Mouse (Mus musculus): ENCODE data around the gene Ntm. TPM values are rescaled to one million over a fixed set of nuclear protein-coding genes. Genes with fewer than 3 reads are reported as not detected.

Gene Ntm
- polyA plus RNA-seq, 1 experiment from 2014 or later: 0.66 TPM

- 10% methylated on average over 5 of the region's 5 CpGs for WGBS (ENCODE audit: insufficient replicate concordance)
- Histone ChIP-seq H3K4me1 (replicated peaks) (no peaks in the 10 kb centered on the region), H3K9ac (no peak overlapping the region)
Observed at GRCm38 (mm10) chr9:29771870-29772269, 191.1 kb downstream of the Ntm start.

DNA sequence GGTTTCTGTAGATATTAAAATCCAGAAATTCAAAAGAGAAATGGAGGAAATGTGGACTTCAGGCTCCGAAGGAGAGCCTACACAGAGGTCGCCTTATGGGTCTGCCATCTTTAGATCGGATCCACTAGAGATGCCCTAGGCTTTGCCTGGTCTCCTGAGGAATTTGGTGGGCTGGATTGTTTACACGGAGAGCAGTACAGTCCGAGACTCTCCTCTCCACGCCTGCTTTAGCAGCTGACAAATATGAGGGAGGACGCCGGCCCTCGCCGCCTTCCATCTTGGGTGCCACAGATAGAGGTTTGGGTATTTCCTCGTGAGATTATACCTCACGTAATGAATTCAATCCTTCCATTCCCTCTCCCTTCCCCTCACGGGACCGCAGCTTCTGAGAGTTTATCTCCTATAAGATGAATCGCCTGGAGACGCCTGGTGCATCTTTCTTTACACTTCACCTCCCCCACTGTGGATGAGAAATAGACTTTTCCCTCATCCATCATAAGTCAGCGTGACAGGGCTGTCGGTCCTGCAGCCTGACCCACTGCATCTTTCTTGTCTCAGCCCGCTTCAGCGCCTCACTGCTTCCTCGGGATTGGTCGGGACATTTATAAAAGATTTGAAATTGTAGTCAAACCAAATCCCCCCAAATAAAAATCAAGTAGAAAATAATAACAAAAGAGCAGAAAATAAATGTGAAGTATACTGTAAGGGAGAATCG, 191.7 kb downstream of the Ntm start:
- Histone ChIP-seq H3K9ac (no peak overlapping the region), H3K36me3 (replicated peaks) (no peaks in the 10 kb centered on the region), H3K27me3 (no peaks in the 10 kb centered on the region), H3K27ac (replicated peaks) (no peak overlapping the region), H3K9me3 (replicated peaks) (no peaks in the 10 kb centered on the region), H3K4me3 (replicated peaks) (no peak overlapping the region), H3K4me2 (no peak overlapping the region), H3K4me1 (replicated peaks) (no peaks in the 10 kb centered on the region)
- 56% methylated on average over 23 of the region's 23 CpGs for WGBS (ENCODE audit: insufficient replicate concordance)
- ATAC-seq (ENCODE audit: insufficient read depth): no peak

More at GRCm38 (mm10) chr9:29771870-29772269, 191.1 kb downstream of the Ntm start:
- no peaks in the 10 kb centered on the region for H3K9me3 ChIP-seq (replicated peaks)
- no peak overlapping the region for H3K27ac ChIP-seq (replicated peaks)
- H3K27me3 ChIP-seq: no peaks in the 10 kb centered on the region
- no peak overlapping the region for H3K4me2 ChIP-seq
- no peaks in the 10 kb centered on the region for H3K36me3 ChIP-seq (replicated peaks)
- H3K4me3 ChIP-seq (replicated peaks): no peak overlapping the region
- ATAC-seq (ENCODE audit: insufficient read depth): no peak

DNA sequence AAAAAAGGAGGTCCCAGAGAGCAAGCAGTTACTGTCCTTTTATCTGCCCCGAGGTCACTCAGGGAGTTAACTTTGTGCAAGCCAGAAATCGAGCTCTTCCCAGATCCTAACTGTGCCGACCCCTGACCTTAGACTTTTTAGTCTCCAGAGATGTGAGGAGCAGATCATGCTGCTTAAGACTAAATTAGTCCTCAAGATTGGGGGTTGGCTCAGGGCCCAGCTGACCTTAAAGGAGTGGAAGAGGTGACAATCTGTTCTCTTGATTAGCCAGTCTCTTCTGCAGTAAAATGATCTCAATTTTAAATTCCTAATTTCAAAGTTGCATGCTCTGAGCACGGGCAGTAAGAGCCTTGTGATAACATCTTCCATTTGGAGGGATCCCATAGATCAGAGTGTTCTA, 193.6 kb downstream of the Ntm start:
- 42% methylated on average over 4 of the region's 4 CpGs for WGBS (ENCODE audit: insufficient replicate concordance)
- no peak overlapping the region for H3K27ac ChIP-seq (replicated peaks)

GRCm38 (mm10) chr9:29765990-29766980, 196.7 kb downstream of the Ntm start:
- H3K4me3 ChIP-seq (replicated peaks): no peak overlapping the region
- H3K4me2 ChIP-seq: no peak overlapping the region
- 53% methylated on average over 6 of the region's 6 CpGs for WGBS (ENCODE audit: insufficient replicate concordance)
- H3K9ac ChIP-seq: no peak overlapping the region
- H3K4me1 ChIP-seq (replicated peaks): no peaks in the 10 kb centered on the region
- H3K36me3 ChIP-seq (replicated peaks): no peaks in the 10 kb centered on the region
- ATAC-seq (ENCODE audit: insufficient read depth): no peak
- no peak overlapping the region for H3K27ac ChIP-seq (replicated peaks)
- no peaks in the 10 kb centered on the region for H3K27me3 ChIP-seq
- no peaks in the 10 kb centered on the region for H3K9me3 ChIP-seq (replicated peaks)

More for the DNA sequence above, 193.6 kb downstream of the Ntm start:
- Histone ChIP-seq H3K9me3 (replicated peaks) (no peaks in the 10 kb centered on the region), H3K9ac (no peak overlapping the region), H3K4me1 (replicated peaks) (no peaks in the 10 kb centered on the region), H3K27me3 (no peaks in the 10 kb centered on the region), H3K4me2 (no peak overlapping the region), H3K36me3 (replicated peaks) (no peaks in the 10 kb centered on the region), H3K4me3 (replicated peaks) (no peak overlapping the region)
- no peak for ATAC-seq (ENCODE audit: insufficient read depth)

DNA sequence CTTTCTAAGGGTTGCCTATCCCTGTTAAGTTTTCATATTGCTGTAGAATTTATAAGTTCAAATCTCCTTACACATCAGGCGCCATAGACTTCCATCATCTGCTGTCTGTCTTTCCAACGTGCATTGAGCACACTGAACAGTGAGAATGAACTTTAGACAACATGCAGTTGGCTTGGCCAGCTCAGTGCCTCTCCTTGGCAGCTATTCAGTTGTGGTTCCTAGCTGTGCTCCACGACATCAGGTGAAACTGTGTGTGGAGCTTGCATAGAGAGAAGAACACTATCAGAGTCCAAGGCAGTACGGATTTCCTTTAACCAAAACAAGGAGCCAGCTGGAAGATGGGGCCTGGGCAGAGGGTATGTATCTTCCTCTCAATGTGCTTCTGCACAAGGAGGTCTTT, 199.6 kb downstream of the Ntm start:
- Histone ChIP-seq H3K27me3 (no peaks in the 10 kb centered on the region), H3K9ac (no peak overlapping the region), H3K4me2 (no peak overlapping the region), H3K4me3 (replicated peaks) (no peak overlapping the region), H3K36me3 (replicated peaks) (no peaks in the 10 kb centered on the region), H3K9me3 (replicated peaks) (no peaks in the 10 kb centered on the region), H3K4me1 (replicated peaks) (no peaks in the 10 kb centered on the region), H3K27ac (replicated peaks) (no peak overlapping the region)
- WGBS (ENCODE audit: insufficient replicate concordance): 43% methylated on average over 4 of the region's 4 CpGs
- no peak for ATAC-seq (ENCODE audit: insufficient read depth)

GRCm38 (mm10) chr9:29761952-29762586, 200.9 kb downstream of the Ntm start:
- no peak overlapping the region for H3K27ac ChIP-seq (replicated peaks)
- no peak overlapping the region for H3K4me2 ChIP-seq
- no peaks in the 10 kb centered on the region for H3K27me3 ChIP-seq
- no peaks in the 10 kb centered on the region for H3K36me3 ChIP-seq (replicated peaks)
- H3K4me3 ChIP-seq (replicated peaks): no peak overlapping the region
- no peak for ATAC-seq (ENCODE audit: insufficient read depth)
- H3K4me1 ChIP-seq (replicated peaks): no peaks in the 10 kb centered on the region
- no peaks in the 10 kb centered on the region for H3K9me3 ChIP-seq (replicated peaks)
- WGBS (ENCODE audit: insufficient replicate concordance): 58% methylated on average over 8 of the region's 8 CpGs
- no peak overlapping the region for H3K9ac ChIP-seq

GRCm38 (mm10) chr9:29761511-29761910, 201.4 kb downstream of the Ntm start:
- H3K4me1 ChIP-seq (replicated peaks): no peaks in the 10 kb centered on the region
- H3K27me3 ChIP-seq: no peaks in the 10 kb centered on the region
- no peak overlapping the region for H3K27ac ChIP-seq (replicated peaks)
- no peaks in the 10 kb centered on the region for H3K9me3 ChIP-seq (replicated peaks)
- no peak overlapping the region for H3K9ac ChIP-seq
- no peak overlapping the region for H3K4me3 ChIP-seq (replicated peaks)
- H3K36me3 ChIP-seq (replicated peaks): no peaks in the 10 kb centered on the region
- ATAC-seq (ENCODE audit: insufficient read depth): no peak
- H3K4me2 ChIP-seq: no peak overlapping the region
- WGBS (ENCODE audit: insufficient replicate concordance): 58% methylated on average over 5 of the region's 5 CpGs

GRCm38 (mm10) chr9:29759940-29760339, 203.0 kb downstream of the Ntm start:
- Histone ChIP-seq H3K4me1 (replicated peaks) (no peaks in the 10 kb centered on the region), H3K4me3 (replicated peaks) (no peak overlapping the region), H3K9ac (no peak overlapping the region), H3K36me3 (replicated peaks) (no peaks in the 10 kb centered on the region), H3K4me2 (no peak overlapping the region), H3K9me3 (replicated peaks) (no peaks in the 10 kb centered on the region), H3K27me3 (no peaks in the 10 kb centered on the region), H3K27ac (replicated peaks) (no peak overlapping the region)
- no peak for ATAC-seq (ENCODE audit: insufficient read depth)
- 42% methylated on average over 3 of the region's 3 CpGs for WGBS (ENCODE audit: insufficient replicate concordance)

GRCm38 (mm10) chr9:29759060-29759459, 203.9 kb downstream of the Ntm start:
- Histone ChIP-seq H3K9ac (no peak overlapping the region), H3K27ac (replicated peaks) (no peak overlapping the region), H3K9me3 (replicated peaks) (no peaks in the 10 kb centered on the region), H3K4me2 (no peak overlapping the region), H3K36me3 (replicated peaks) (no peaks in the 10 kb centered on the region), H3K27me3 (no peaks in the 10 kb centered on the region), H3K4me1 (replicated peaks) (no peaks in the 10 kb centered on the region), H3K4me3 (replicated peaks) (no peak overlapping the region)
- WGBS (ENCODE audit: insufficient replicate concordance): 54% methylated on average over 2 of the region's 2 CpGs
- no peak for ATAC-seq (ENCODE audit: insufficient read depth)

GRCm38 (mm10) chr9:29754374-29754773, 208.6 kb downstream of the Ntm start:
- H3K9ac ChIP-seq: no peak overlapping the region
- H3K27ac ChIP-seq (replicated peaks): no peak overlapping the region
- H3K36me3 ChIP-seq (replicated peaks): no peaks in the 10 kb centered on the region
- H3K4me1 ChIP-seq (replicated peaks): no peaks in the 10 kb centered on the region
- H3K9me3 ChIP-seq (replicated peaks): no peaks in the 10 kb centered on the region
- no peak overlapping the region for H3K4me3 ChIP-seq (replicated peaks)
- no peak for ATAC-seq (ENCODE audit: insufficient read depth)
- no peaks in the 10 kb centered on the region for H3K27me3 ChIP-seq
- H3K4me2 ChIP-seq: no peak overlapping the region

- no peak for ATAC-seq (ENCODE audit: insufficient read depth)
- H3K27ac ChIP-seq (replicated peaks): no peak overlapping the region
- H3K36me3 ChIP-seq (replicated peaks): no peaks in the 10 kb centered on the region
- H3K27me3 ChIP-seq: no peaks in the 10 kb centered on the region
- no peak overlapping the region for H3K4me2 ChIP-seq
- 50% methylated on average over 1 of the region's 1 CpGs for WGBS (ENCODE audit: insufficient replicate concordance)
- no peak overlapping the region for H3K9ac ChIP-seq
- H3K4me1 ChIP-seq (replicated peaks): no peaks in the 10 kb centered on the region
- H3K9me3 ChIP-seq (replicated peaks): no peaks in the 10 kb centered on the region
- H3K4me3 ChIP-seq (replicated peaks): no peak overlapping the region
Observed at GRCm38 (mm10) chr9:29751396-29751795, 211.5 kb downstream of the Ntm start.

All from liver, embryonic 15.5 days (tissue).